Mouse (Mus musculus) ES-E14 (cell line): Measurements from ENCODE around the gene Ajm1.

Experiments
- CHD2 ChIP-seq: IDR thresholded peaks from 2 replicates; pipeline ENCODE4 v1.6.1; 2014; ENCODE audit warnings: mild to moderate bottlenecking, low read depth, low read length, inconsistent platforms
- HCFC1 ChIP-seq: IDR thresholded peaks from 2 replicates; pipeline ENCODE4 v1.6.1; 2012; ENCODE audit warnings: low read length, inconsistent platforms, borderline replicate concordance; ENCODE audit not compliant: insufficient read depth

GRCm38 (mm10) chr2:25571221-25571620 lies 10.3 kb downstream of the Ajm1 start:
- TF ChIP-seq HCFC1: no peak
- TF ChIP-seq CHD2: no peak
